Mouse (Mus musculus): ENCODE results near the gene Gart.

- no peak for TF ChIP-seq CTCF (IDR thresholded peaks at IDR 0.05; ENCODE audit: low read depth, low read length)
- no peak for TF ChIP-seq POLR2A (IDR thresholded peaks at IDR 0.05; ENCODE audit: borderline replicate concordance, low read depth, low read length)
These were observed 67.6 kb downstream of the Gart start for GRCm38 (mm10) chr16:91578980-91579720.
